Mouse (Mus musculus): Measurements from ENCODE around the gene Opa3. TPM values are rescaled to one million over a fixed set of nuclear protein-coding genes. Genes with fewer than 3 reads are reported as not detected.
A peak's percentile ranks its signal among the peaks of the same experiment; 100 is the strongest.

Opa3 gene
- polyA plus RNA-seq, 1 experiment from 2014 or later: 42.9 TPM

GRCm38 (mm10) chr7:19299194-19299593, 71.1 kb downstream of the Opa3 start:
- H3K4me2 ChIP-seq (ENCODE audit: low read depth, severe bottlenecking): no peak overlapping the region
- H3K36me3 ChIP-seq (ENCODE audit: control insufficient read depth, insufficient read depth, low read length): no peaks in the 10 kb centered on the region
- H3K4me1 ChIP-seq (ENCODE audit: control insufficient read depth, insufficient read depth, low read length): no peaks in the 10 kb centered on the region
- no peak overlapping the region for H3K4me3 ChIP-seq (ENCODE audit: low read depth, low read length)
- H3K27ac ChIP-seq (replicated peaks; ENCODE audit: low read depth, low read length): no peak overlapping the region
- H3K9me3 ChIP-seq (ENCODE audit: control insufficient read depth, low read length): no peaks in the 10 kb centered on the region
- WGBS: 23% methylated on average over 3 of the region's 3 CpGs
- peak; percentile 58 for DNase-seq (ENCODE audit: low spot score)
- peaks cover 27% of the 10 kb centered on the region for H3K27me3 ChIP-seq (ENCODE audit: control insufficient read depth, insufficient read depth, low read length)
- H3K9ac ChIP-seq (ENCODE audit: low read length): no peak overlapping the region
- no peak for ATAC-seq (ENCODE audit: insufficient number of reproducible peaks, low FRiP score, low TSS enrichment, low read depth)

- peak; percentile 66 for ATAC-seq (ENCODE audit: insufficient number of reproducible peaks, low FRiP score, low TSS enrichment, low read depth)
- Histone ChIP-seq H3K9ac (ENCODE audit: low read length) (no peak overlapping the region), H3K9me3 (ENCODE audit: control insufficient read depth, low read length) (no peaks in the 10 kb centered on the region), H3K4me3 (ENCODE audit: low read depth, low read length) (peak overlapping the region; percentile 28), H3K4me1 (ENCODE audit: control insufficient read depth, insufficient read depth, low read length) (no peaks in the 10 kb centered on the region), H3K36me3 (ENCODE audit: control insufficient read depth, insufficient read depth, low read length) (no peaks in the 10 kb centered on the region), H3K27ac (replicated peaks; ENCODE audit: low read depth, low read length) (no peak overlapping the region), H3K27me3 (ENCODE audit: control insufficient read depth, insufficient read depth, low read length) (peaks cover 43% of the 10 kb centered on the region), H3K4me2 (ENCODE audit: low read depth, severe bottlenecking) (peak overlapping the region; percentile 21; the same call in 1 of the 2 replicates)
- under 1% methylated on average over 29 of the region's 29 CpGs for WGBS
- peak; percentile 87 for DNase-seq (ENCODE audit: low spot score)
These were observed 72.6 kb downstream of the Opa3 start for GRCm38 (mm10) chr7:19300501-19301421.

GRCm38 (mm10) chr7:19301461-19302263, 73.5 kb downstream of the Opa3 start:
- peaks cover 52% of the 10 kb centered on the region for H3K27me3 ChIP-seq (ENCODE audit: control insufficient read depth, insufficient read depth, low read length)
- WGBS: 11% methylated on average over 16 of the region's 16 CpGs
- H3K4me3 ChIP-seq (ENCODE audit: low read depth, low read length): peak overlapping the region; percentile 28; the same call in 1 of the 2 replicates
- H3K36me3 ChIP-seq (ENCODE audit: control insufficient read depth, insufficient read depth, low read length): no peaks in the 10 kb centered on the region
- no peak overlapping the region for H3K9ac ChIP-seq (ENCODE audit: low read length)
- H3K9me3 ChIP-seq (ENCODE audit: control insufficient read depth, low read length): no peaks in the 10 kb centered on the region
- no peak for ATAC-seq (ENCODE audit: insufficient number of reproducible peaks, low FRiP score, low TSS enrichment, low read depth)
- no peak overlapping the region for H3K27ac ChIP-seq (replicated peaks; ENCODE audit: low read depth, low read length)
- peak overlapping the region; percentile 21; the same call in 1 of the 2 replicates for H3K4me2 ChIP-seq (ENCODE audit: low read depth, severe bottlenecking)
- no peaks in the 10 kb centered on the region for H3K4me1 ChIP-seq (ENCODE audit: control insufficient read depth, insufficient read depth, low read length)
- DNase-seq (ENCODE audit: low spot score): no peak

- Histone ChIP-seq H3K27ac (replicated peaks; ENCODE audit: low read depth, low read length) (no peak overlapping the region), H3K4me2 (ENCODE audit: low read depth, severe bottlenecking) (no peak overlapping the region), H3K4me1 (ENCODE audit: control insufficient read depth, insufficient read depth, low read length) (no peaks in the 10 kb centered on the region), H3K4me3 (ENCODE audit: low read depth, low read length) (no peak overlapping the region), H3K27me3 (ENCODE audit: control insufficient read depth, insufficient read depth, low read length) (peaks cover 58% of the 10 kb centered on the region), H3K9me3 (ENCODE audit: control insufficient read depth, low read length) (no peaks in the 10 kb centered on the region), H3K36me3 (ENCODE audit: control insufficient read depth, insufficient read depth, low read length) (no peaks in the 10 kb centered on the region), H3K9ac (ENCODE audit: low read length) (no peak overlapping the region)
- DNase-seq (ENCODE audit: low spot score): no peak
- no peak for ATAC-seq (ENCODE audit: insufficient number of reproducible peaks, low FRiP score, low TSS enrichment, low read depth)
- 49% methylated on average over 13 of the region's 13 CpGs for WGBS
These were observed 74.3 kb downstream of the Opa3 start for GRCm38 (mm10) chr7:19302264-19303045.

- Histone ChIP-seq H3K27ac (replicated peaks; ENCODE audit: low read depth, low read length) (no peak overlapping the region), H3K4me3 (ENCODE audit: low read depth, low read length) (no peak overlapping the region), H3K9me3 (ENCODE audit: control insufficient read depth, low read length) (no peaks in the 10 kb centered on the region), H3K9ac (ENCODE audit: low read length) (no peak overlapping the region), H3K27me3 (ENCODE audit: control insufficient read depth, insufficient read depth, low read length) (peaks cover 62% of the 10 kb centered on the region), H3K36me3 (ENCODE audit: control insufficient read depth, insufficient read depth, low read length) (no peaks in the 10 kb centered on the region), H3K4me1 (ENCODE audit: control insufficient read depth, insufficient read depth, low read length) (peaks cover 4% of the 10 kb centered on the region; the same call in 1 of the 2 replicates), H3K4me2 (ENCODE audit: low read depth, severe bottlenecking) (no peak overlapping the region)
- whole genome bisulfite sequencing: 73% methylated on average over 12 of the region's 12 CpGs
- ATAC-seq (ENCODE audit: insufficient number of reproducible peaks, low FRiP score, low TSS enrichment, low read depth): no peak
- no peak for DNase-seq (ENCODE audit: low spot score)
These were observed 74.8 kb downstream of the Opa3 start for GRCm38 (mm10) chr7:19303046-19303305.

- no peak for ATAC-seq (ENCODE audit: insufficient number of reproducible peaks, low FRiP score, low TSS enrichment, low read depth)
- Histone ChIP-seq H3K9me3 (ENCODE audit: control insufficient read depth, low read length) (no peaks in the 10 kb centered on the region), H3K27me3 (ENCODE audit: control insufficient read depth, insufficient read depth, low read length) (peaks cover 62% of the 10 kb centered on the region), H3K4me2 (ENCODE audit: low read depth, severe bottlenecking) (peak overlapping the region; percentile 10), H3K27ac (replicated peaks; ENCODE audit: low read depth, low read length) (no peak overlapping the region), H3K36me3 (ENCODE audit: control insufficient read depth, insufficient read depth, low read length) (no peaks in the 10 kb centered on the region), H3K4me1 (ENCODE audit: control insufficient read depth, insufficient read depth, low read length) (peaks cover 4% of the 10 kb centered on the region; the same call in 1 of the 2 replicates), H3K9ac (ENCODE audit: low read length) (no peak overlapping the region), H3K4me3 (ENCODE audit: low read depth, low read length) (no peak overlapping the region)
- WGBS: 0% methylated on average over 16 of the region's 16 CpGs
- peak; percentile 91 for DNase-seq (ENCODE audit: low spot score)
These were observed 75.6 kb downstream of the Opa3 start for GRCm38 (mm10) chr7:19303770-19304169.

GRCm38 (mm10) chr7:19304501-19305412, 76.6 kb downstream of the Opa3 start:
- no peak overlapping the region for H3K9ac ChIP-seq (ENCODE audit: low read length)
- H3K4me2 ChIP-seq (ENCODE audit: low read depth, severe bottlenecking): peak overlapping the region; percentile 39
- no peak for DNase-seq (ENCODE audit: low spot score)
- ATAC-seq (ENCODE audit: insufficient number of reproducible peaks, low FRiP score, low TSS enrichment, low read depth): no peak
- peak overlapping the region; percentile 21 for H3K4me3 ChIP-seq (ENCODE audit: low read depth, low read length)
- H3K27ac ChIP-seq (replicated peaks; ENCODE audit: low read depth, low read length): no peak overlapping the region
- 3% methylated on average over 48 of the region's 48 CpGs for WGBS
- no peaks in the 10 kb centered on the region for H3K9me3 ChIP-seq (ENCODE audit: control insufficient read depth, low read length)
- peaks cover 9% of the 10 kb centered on the region for H3K4me1 ChIP-seq (ENCODE audit: control insufficient read depth, insufficient read depth, low read length)
- H3K36me3 ChIP-seq (ENCODE audit: control insufficient read depth, insufficient read depth, low read length): no peaks in the 10 kb centered on the region
- H3K27me3 ChIP-seq (ENCODE audit: control insufficient read depth, insufficient read depth, low read length): peaks cover 62% of the 10 kb centered on the region

Data from limb, embryonic 11.5 days (tissue).